Mouse (Mus musculus): ENCODE data around the gene Ppp1r14a.

The Ppp1r14a gene

DNA sequence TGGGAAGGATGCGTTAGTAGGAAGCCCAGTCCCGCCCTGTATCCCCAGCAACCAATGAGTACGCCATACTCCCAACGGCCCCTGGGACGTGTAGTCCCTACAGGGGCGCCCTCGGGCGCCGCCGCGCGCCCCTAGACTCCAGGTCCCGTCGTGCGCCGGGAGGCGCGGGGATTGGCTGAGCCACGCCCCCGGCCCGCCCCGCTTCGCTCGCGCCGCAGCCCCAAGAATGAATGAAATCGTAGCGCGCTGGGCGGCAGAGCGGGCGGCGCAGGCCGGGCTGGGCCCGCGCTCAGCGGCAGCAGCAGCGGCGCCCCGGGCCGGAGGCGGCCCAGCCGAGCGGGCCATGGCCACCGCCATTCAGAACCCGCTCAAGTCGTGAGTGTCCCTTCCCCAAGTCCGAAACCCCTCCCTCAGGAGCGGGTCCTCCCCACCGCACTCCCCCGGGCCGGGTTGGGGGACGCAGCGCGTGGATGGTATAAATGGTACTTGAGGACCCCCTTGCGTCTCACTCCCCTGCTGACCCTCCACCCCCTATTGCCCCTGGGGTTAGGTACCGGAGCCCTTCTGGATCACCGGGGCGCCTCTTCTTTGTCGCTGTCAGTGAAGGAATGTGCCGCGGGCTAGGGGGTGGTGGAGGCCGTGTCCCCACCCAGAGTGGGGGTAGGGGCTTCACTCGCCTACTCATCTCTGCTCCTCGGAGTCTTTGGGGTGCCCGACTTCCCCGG is 14.8 kb downstream of the Ppp1r14a start, which contains the start of gene Dpf1:
Dpf1 (plus strand) TSS at position 214 of the 725 bp plus-strand sequence.
- DNase-seq (ENCODE audit: low read depth): no peak

DNA sequence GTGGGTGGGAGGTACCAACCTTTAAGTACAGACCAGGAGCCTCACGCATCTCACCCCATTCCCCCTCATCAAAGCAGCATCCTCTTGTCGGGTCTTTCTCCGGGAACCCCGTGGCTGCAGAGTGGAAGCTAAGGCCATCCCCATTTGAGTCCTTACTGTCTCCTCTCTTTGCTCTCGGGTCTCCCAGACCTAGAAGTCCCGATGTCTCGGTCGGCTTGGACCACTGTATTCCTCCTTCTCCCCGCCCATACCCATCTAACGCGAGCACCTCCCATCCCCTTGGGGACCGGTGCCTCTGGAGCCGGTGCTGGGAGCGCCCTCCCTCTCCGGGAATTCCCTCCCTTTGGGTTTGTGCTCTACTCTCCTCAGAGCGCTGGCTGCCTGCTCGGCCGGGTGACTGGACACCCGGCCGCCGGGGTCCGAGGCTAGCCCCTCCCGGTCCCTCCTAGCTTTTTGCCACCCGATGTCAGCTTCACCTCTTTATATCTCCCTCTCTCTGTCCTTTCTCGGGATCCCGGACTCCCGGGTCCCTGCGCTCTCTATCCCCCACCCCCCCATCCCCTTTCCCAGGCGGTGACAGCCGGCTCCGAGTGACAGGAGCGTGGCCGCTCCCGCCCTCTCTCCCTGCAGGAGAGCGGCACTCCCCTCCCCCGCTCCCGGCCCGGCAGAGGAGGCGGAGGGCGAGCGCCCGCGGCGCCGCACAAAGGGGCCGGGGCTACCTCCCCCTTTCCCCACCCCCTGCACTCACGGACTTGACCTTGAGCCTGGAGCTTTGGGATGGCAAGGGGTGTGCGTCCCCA is 15.6 kb downstream of the Ppp1r14a start:
- DNase-seq (ENCODE audit: low read depth): no peak

- DNase-seq (ENCODE audit: low read depth): no peak
Observed at GRCm38 (mm10) chr7:29305263-29305988, 16.3 kb downstream of the Ppp1r14a start.

DNA sequence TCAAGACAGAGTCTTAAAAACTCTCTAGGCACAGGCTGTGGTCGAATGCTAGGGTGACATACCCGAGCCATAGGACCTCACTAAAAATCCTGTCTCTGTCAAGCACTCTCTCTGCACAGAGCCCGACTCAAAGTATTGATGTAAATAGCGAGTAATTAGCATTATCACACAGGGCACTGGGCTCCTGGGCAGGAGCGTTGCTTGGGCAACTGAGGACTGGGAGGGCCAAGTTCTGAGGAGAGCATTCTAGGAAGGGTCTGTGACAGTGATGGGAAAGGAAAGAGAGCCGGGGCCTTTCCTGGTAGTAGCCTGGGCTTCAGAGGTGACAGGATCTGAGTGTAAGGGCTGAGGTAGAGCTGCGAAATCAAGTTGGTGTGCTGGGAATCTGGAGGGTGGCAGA is 17.0 kb downstream of the Ppp1r14a start:
- DNase-seq (ENCODE audit: low read depth): no peak

GRCm38 (mm10) chr7:29306619-29307018 is 17.5 kb downstream of the Ppp1r14a start:
- peak; percentile 86 for DNase-seq (ENCODE audit: low read depth)

DNA sequence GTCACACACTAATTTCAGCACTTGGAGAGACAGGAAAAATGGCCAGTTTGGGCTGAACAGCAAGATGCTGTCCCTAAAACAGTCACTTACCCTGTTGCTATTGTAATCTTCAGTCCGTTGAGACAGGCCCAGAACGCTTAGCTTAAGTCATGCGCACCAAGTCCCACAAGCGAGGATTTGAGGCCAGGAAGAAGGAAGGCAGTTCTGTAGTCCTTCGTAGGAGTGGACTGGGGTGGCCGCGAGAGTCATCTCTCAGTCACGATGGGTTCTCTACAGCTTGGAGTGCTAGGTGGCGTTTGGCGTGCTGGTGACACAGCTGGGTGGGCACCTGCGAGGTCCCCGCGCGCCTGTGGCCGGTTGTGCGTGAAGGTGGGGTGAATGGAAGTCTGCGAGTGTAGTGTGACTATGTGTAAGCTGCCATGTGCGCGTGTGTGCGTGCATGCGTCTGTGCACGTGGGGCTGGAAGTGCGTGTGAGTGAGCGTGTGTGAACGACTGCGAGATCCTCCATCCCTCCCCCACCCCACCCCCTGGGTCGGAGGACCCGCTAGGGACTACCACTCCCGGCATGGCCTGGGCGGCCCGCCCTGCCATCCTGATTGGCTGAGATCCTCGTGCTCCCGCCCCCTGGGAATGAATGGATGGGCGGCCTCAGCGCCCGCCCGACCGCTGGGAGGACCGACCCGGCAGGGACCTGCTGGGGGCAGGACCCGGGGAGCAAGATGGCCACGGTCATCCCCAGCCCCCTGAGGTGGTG is 18.4 kb downstream of the Ppp1r14a start:
- peak; percentile 90 for DNase-seq (ENCODE audit: low read depth)

- no peak for DNase-seq (ENCODE audit: low read depth)
Observed at GRCm38 (mm10) chr7:29309221-29309721, 20.2 kb downstream of the Ppp1r14a start.

- DNase-seq (ENCODE audit: low read depth): no peak
Observed at GRCm38 (mm10) chr7:29309749-29310148, 20.6 kb downstream of the Ppp1r14a start.

DNA sequence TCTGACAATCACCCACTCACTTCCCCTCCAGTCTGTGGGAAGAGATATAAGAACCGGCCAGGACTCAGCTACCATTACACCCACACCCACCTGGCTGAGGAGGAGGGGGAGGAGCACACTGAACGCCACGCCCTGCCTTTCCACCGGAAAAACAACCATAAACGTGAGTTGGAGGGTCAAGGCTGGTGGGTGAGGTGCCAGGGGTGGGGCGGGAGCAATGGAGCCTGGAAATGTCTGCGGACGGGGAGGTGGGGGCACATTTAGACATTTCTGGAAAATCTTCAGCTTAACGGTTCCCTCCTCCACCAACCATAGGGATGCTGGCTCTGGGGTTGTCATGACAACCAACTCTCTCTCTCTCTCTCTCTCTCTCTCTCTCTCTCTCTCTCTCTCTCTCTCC is 23.9 kb downstream of the Ppp1r14a start:
- DNase-seq (ENCODE audit: low read depth): no peak

DNA sequence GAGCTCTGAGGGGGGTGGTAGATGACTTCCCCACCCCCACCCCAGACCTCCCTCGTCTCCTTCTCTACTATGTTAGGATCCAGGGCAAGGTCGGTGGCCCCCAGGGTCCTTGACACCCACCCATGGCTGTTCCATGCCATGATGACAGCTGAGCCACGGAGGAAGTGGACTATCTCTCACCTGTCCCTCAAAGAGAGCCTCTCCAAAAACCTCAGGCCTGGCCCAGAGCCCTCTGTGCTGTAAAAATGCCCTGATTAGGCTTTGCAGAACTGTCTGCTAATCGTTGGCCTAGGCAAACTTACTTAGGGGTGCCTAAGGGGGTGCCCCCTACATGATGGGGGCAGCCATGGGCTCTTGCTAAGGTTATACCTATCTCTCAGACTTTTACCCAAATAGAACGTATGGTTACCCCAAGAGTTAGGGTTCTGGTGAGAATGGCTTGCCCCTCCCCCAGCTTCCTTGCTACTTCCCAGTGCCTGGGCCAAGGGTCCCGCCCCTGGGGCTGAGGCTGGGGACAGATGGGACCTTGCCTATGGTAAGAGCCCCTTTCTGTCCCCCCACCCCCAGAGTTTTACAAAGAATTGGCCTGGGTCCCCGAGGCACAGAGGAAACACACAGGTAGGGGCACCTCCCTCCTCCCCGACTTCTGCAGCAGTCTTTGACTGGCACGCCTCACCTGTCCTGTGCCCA is 24.6 kb downstream of the Ppp1r14a start:
- DNase-seq (ENCODE audit: low read depth): no peak

DNA sequence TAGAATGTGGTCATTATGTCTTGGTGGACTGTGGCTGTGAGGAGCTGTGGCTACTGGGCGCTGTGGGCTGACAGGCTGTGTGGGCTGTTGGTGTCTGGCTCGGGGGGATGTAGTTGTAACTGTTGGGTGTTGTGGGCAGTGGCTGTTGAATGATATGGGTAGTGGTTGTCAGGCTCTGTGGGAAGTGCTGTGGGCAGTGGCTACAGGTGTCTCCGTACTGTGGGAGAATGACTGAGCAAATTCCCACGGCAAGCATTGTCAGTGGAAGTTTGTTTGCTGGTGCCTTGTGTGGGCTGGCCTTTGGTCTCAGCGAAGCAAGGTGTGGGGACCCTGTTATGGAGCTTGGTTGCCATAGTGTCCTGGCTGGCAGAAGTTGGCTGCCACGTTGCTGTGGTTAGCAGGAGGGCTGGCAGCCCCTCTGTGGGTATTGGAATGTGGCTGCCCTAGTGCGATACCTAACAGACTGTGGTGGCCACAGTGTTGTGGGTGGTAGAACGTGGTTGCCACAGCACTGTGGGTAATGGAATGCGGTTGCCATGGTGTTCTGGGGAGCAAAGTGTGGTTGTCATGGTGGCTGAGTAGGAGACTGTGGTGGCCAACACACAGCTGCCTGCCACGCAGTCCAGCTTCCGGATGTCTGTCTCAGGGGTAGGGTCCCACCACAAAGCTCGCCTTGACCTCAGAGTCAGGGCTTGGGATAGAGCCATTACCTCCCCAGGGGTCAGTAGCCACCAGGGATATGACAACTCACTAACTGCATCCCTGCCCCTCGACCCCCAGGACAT is 25.9 kb downstream of the Ppp1r14a start:
- peak; percentile 41 for DNase-seq (ENCODE audit: low read depth)

DNA sequence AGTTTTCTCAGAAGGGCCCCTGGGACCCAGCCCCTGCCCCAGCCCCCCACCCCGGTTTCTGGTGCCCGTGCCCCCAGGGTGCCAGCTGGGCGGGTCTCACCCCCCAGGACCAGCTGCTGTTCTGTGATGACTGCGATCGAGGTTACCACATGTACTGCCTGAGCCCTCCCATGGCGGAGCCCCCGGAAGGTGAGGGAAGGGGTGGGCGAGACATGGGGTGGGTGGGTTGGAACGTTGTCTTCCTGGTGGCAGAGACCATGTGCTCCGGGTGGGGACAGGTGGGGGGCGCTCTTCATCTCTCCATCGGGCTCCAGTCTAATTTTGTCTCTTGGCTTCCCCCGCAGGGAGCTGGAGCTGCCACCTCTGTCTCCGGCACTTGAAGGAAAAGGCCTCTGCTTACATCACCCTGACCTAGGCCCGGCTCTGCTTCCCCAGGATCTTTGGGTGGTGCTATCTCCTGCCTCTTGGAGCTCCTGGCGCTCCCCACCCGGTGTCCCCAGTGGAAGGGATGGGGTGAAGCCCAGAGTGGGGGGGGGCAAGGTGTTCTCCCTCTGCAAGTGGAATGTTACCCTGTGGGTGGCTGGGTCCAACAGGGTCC is 27.1 kb downstream of the Ppp1r14a start:
- no peak for DNase-seq (ENCODE audit: low read depth)

- no peak for DNase-seq (ENCODE audit: low read depth)
Observed at GRCm38 (mm10) chr7:29316976-29317375, 27.9 kb downstream of the Ppp1r14a start.

DNA sequence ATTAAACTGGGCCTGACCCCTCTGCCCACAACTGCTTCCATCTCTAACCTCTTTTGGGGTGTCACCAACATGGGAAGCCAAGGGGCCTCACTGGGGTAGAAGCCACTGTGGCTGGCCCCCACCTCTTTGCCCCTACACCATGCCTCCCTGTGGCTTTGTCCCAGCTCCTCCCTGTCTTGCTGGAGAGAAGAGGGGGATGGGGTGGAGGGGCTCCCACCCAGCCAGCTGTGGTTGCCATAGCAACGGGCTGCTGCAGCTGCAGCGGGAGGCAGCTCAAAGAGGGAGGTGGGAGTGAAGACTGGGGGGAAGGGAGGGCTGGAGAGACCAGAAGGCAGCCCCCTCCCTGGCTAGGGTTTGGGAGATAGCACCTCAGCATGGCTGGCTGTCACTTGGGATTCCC is 28.4 kb downstream of the Ppp1r14a start:
- no peak for DNase-seq (ENCODE audit: low read depth)

GRCm38 (mm10) chr7:29318115-29318911 is 29.2 kb downstream of the Ppp1r14a start:
- DNase-seq (ENCODE audit: low read depth): no peak

GRCm38 (mm10) chr7:29319337-29320307 is 30.5 kb downstream of the Ppp1r14a start:
- peak; percentile 27 for DNase-seq (ENCODE audit: low read depth)

DNA sequence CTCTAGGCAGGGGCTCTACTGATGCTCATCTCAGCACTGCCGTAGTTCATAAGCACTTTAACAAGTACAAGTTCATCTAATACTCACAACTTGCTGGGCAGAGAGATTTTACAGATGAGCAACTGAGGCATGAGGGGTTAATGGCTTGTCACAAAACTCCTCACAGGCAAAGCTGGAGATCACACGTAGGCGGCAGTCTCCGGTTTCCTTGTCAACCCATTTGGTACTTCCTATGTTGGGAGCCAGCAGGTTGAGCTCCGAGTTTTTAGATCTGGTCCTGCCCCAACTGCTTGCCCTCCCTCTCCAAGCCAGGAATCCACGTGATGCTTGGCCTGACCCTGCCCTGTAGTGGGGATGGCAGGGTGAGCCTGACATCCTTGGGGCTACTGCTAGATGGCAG is 38.0 kb downstream of the Ppp1r14a start:
- DNase-seq (ENCODE audit: low read depth): no peak

- DNase-seq (ENCODE audit: low read depth): no peak
Observed at GRCm38 (mm10) chr7:29328984-29329383, 39.9 kb downstream of the Ppp1r14a start.

Data from 416B (cell line).